Mouse (Mus musculus): ENCODE measurements around the gene Arfrp1. TPM values are rescaled to one million over a fixed set of nuclear protein-coding genes. Genes with fewer than 3 reads are reported as not detected.

Gene Arfrp1
- total and polyA plus RNA-seq, 2 experiments = 10.1 to 15.0 TPM

DNA sequence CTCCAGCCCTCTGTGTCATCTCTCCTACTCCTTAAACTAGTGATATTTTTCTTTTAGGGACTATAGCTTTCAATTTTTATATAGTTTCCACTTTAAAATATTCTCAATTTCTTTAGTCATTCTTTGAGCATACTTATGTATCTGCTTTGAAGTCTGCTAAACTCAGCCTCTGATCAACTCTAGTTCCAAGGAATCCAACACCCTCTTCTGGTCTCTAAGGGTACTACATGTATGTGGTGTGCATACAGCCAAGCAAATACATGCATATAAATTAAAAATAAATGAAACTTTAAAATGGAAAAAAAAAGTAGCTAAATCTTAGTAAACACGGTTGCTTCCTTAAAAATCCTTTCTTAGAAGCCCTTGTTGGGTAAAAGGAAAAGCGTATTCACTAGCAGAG is 10.6 kb upstream of the Arfrp1 start:
- no peak overlapping the region for H3K4me3 ChIP-seq (ENCODE audit: insufficient read depth, low read depth, low read length)
- TF ChIP-seq CTCF (IDR thresholded peaks at IDR 0.05; ENCODE audit: low read depth, low read length) = no peak
- TF ChIP-seq POLR2A (IDR thresholded peaks at IDR 0.05; ENCODE audit: extremely low read depth, insufficient read depth, low read length) = no peak
- 92% methylated on average over 2 of the region's 2 CpGs for WGBS
- H3K27me3 ChIP-seq (ENCODE audit: control insufficient read depth, insufficient read depth, low read length) = no peaks in the 10 kb centered on the region
- no peak overlapping the region for H3K9ac ChIP-seq (ENCODE audit: low read depth, low read length)
- H3K79me2 ChIP-seq (ENCODE audit: control insufficient read depth, insufficient read depth, low read length) = peaks cover 8% of the 10 kb centered on the region; the same call in 1 of the 2 replicates
- peaks cover 9% of the 10 kb centered on the region for H3K36me3 ChIP-seq (ENCODE audit: control insufficient read depth, insufficient read depth, low read length)
- H3K4me1 ChIP-seq (ENCODE audit: control insufficient read depth, insufficient read depth, low read length) = peaks cover 3% of the 10 kb centered on the region
- DNase-seq (ENCODE audit: extremely low read depth, low read depth, low spot score) = peak; percentile 49
- H3K27ac ChIP-seq (replicated peaks; ENCODE audit: insufficient read depth, low read depth, low read length) = no peak overlapping the region

DNA sequence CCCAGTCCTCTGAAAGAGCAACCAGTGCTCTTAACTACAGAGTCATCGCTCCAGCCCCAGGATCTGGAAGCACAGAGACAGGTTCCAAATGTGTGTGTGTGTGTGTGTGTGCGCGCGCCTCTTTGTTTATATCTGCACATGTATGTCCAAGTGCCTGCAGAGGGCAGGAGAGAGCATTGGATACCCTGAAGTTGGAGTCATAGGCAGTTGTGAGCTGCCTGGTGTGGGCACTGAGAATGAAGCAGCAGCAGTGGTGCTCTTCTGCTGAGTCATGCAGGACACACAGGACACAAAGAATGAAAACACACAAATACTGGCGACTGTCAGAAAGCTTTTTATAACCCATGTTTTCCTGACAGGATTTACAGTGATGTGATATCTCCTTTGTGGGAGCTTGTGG is 4.8 kb upstream of the Arfrp1 start:
- no peak for TF ChIP-seq CTCF (IDR thresholded peaks at IDR 0.05; ENCODE audit: low read depth, low read length)
- TF ChIP-seq POLR2A (IDR thresholded peaks at IDR 0.05; ENCODE audit: extremely low read depth, insufficient read depth, low read length) = no peak
- H3K4me3 ChIP-seq (ENCODE audit: insufficient read depth, low read depth, low read length) = no peak overlapping the region
- no peaks in the 10 kb centered on the region; the same call in 1 of the 2 replicates for H3K36me3 ChIP-seq (ENCODE audit: control insufficient read depth, insufficient read depth, low read length)
- no peak overlapping the region for H3K9ac ChIP-seq (ENCODE audit: low read depth, low read length)
- no peaks in the 10 kb centered on the region for H3K27me3 ChIP-seq (ENCODE audit: control insufficient read depth, insufficient read depth, low read length)
- DNase-seq (ENCODE audit: extremely low read depth, low read depth, low spot score) = peak; percentile 18
- peaks cover 20% of the 10 kb centered on the region; the same call in 1 of the 2 replicates for H3K79me2 ChIP-seq (ENCODE audit: control insufficient read depth, insufficient read depth, low read length)
- H3K27ac ChIP-seq (replicated peaks; ENCODE audit: insufficient read depth, low read depth, low read length) = no peak overlapping the region
- WGBS = 91% methylated on average over 5 of the region's 5 CpGs
- H3K4me1 ChIP-seq (ENCODE audit: control insufficient read depth, insufficient read depth, low read length) = peaks cover 12% of the 10 kb centered on the region

DNA sequence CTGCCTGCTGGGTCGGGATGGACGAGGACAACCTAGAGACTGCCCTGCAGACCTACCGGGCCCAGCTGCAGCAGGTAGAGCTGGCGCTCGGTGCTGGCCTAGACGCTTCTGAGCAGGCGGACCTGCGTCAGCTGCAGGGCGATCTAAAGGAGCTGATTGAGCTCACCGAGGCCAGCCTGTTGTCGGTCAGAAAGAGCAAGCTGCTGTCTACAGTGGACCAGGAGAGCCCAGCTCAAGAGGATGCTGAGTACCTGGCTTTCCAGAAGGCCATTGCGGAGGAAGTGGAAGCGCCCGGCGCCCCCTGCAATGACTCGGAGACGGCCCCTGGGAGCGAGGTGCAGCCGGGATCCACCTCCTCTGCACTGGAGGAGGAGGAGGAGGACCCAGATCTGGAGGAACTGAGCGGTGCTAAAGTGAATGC is 461 bp upstream of the Arfrp1 start:
- DNase-seq (ENCODE audit: extremely low read depth, low read depth, low spot score) = peak; percentile 49
- WGBS = under 1% methylated on average over 20 of the region's 20 CpGs
- Histone ChIP-seq H3K27me3 (ENCODE audit: control insufficient read depth, insufficient read depth, low read length) (no peaks in the 10 kb centered on the region), H3K79me2 (ENCODE audit: control insufficient read depth, insufficient read depth, low read length) (peaks cover 13% of the 10 kb centered on the region; the same call in 1 of the 2 replicates), H3K4me1 (ENCODE audit: control insufficient read depth, insufficient read depth, low read length) (peaks cover 14% of the 10 kb centered on the region), H3K36me3 (ENCODE audit: control insufficient read depth, insufficient read depth, low read length) (peaks cover 9% of the 10 kb centered on the region), H3K4me3 (ENCODE audit: insufficient read depth, low read depth, low read length) (peak overlapping the region; percentile 87), H3K9ac (ENCODE audit: low read depth, low read length) (peak overlapping the region; percentile 82), H3K27ac (replicated peaks; ENCODE audit: insufficient read depth, low read depth, low read length) (peak overlapping the region; percentile 79)
- no peak for TF ChIP-seq POLR2A (IDR thresholded peaks at IDR 0.05; ENCODE audit: extremely low read depth, insufficient read depth, low read length)
- no peak for TF ChIP-seq CTCF (IDR thresholded peaks at IDR 0.05; ENCODE audit: low read depth, low read length)

DNA sequence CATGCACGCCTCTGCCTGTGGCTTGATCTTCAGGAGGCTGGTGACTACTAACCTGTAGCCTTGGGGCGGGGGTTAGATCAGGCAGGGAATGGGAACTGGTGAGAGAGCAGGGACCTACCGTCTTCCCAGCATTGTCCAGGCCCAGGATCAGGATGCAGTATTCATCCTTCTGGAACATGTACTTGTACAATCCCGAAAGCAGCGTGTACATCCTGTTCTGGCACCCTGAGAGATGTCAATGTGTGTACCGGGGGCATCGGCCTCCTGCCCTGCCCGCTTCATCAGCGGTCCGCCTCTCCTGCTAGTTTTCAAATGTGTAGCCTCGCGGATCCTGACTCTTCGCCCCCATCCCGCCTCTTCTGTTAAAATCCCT is 731 bp downstream of the Arfrp1 start:
- H3K4me3 ChIP-seq (ENCODE audit: insufficient read depth, low read depth, low read length) = peak overlapping the region; percentile 87
- H3K27ac ChIP-seq (replicated peaks; ENCODE audit: insufficient read depth, low read depth, low read length) = peak overlapping the region; percentile 37; the same call in 1 of the 2 replicates
- no peak for DNase-seq (ENCODE audit: extremely low read depth, low read depth, low spot score)
- H3K79me2 ChIP-seq (ENCODE audit: control insufficient read depth, insufficient read depth, low read length) = peaks cover 7% of the 10 kb centered on the region; the same call in 1 of the 2 replicates
- peaks cover 16% of the 10 kb centered on the region for H3K36me3 ChIP-seq (ENCODE audit: control insufficient read depth, insufficient read depth, low read length)
- H3K27me3 ChIP-seq (ENCODE audit: control insufficient read depth, insufficient read depth, low read length) = no peaks in the 10 kb centered on the region
- peak overlapping the region; percentile 95 for H3K9ac ChIP-seq (ENCODE audit: low read depth, low read length)
- TF ChIP-seq POLR2A (IDR thresholded peaks at IDR 0.05; ENCODE audit: extremely low read depth, insufficient read depth, low read length) = no peak
- 6% methylated on average over 14 of the region's 14 CpGs for WGBS
- H3K4me1 ChIP-seq (ENCODE audit: control insufficient read depth, insufficient read depth, low read length) = peaks cover 14% of the 10 kb centered on the region

DNA sequence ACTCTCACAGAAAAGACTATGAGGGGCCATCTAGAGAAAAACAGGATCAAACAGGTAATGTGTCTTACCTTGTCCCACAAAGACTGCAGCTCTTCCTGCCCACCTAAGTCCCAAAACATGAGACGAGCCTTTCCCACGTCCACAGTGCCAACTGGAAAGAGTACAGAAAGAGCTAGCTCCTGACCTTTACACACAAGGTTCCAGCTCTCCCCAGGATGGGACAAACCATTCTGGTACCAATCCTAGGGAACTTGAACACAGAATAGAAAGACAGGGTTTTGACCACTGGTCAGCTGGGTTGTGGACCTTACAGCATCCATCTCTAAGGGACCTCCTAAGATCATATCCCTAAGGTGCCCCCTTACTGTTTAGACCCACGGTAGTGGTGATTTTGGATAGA is 1.3 kb downstream of the Arfrp1 start:
- Histone ChIP-seq H3K27ac (replicated peaks; ENCODE audit: insufficient read depth, low read depth, low read length) (no peak overlapping the region), H3K27me3 (ENCODE audit: control insufficient read depth, insufficient read depth, low read length) (no peaks in the 10 kb centered on the region), H3K9ac (ENCODE audit: low read depth, low read length) (no peak overlapping the region), H3K4me1 (ENCODE audit: control insufficient read depth, insufficient read depth, low read length) (peaks cover 14% of the 10 kb centered on the region), H3K79me2 (ENCODE audit: control insufficient read depth, insufficient read depth, low read length) (peaks cover 7% of the 10 kb centered on the region; the same call in 1 of the 2 replicates), H3K36me3 (ENCODE audit: control insufficient read depth, insufficient read depth, low read length) (peaks cover 16% of the 10 kb centered on the region), H3K4me3 (ENCODE audit: insufficient read depth, low read depth, low read length) (no peak overlapping the region)
- no peak for DNase-seq (ENCODE audit: extremely low read depth, low read depth, low spot score)
- 40% methylated on average over 3 of the region's 3 CpGs for WGBS
- TF ChIP-seq POLR2A (IDR thresholded peaks at IDR 0.05; ENCODE audit: extremely low read depth, insufficient read depth, low read length) (no peak), CTCF (IDR thresholded peaks at IDR 0.05; ENCODE audit: low read depth, low read length) (no peak)

DNA sequence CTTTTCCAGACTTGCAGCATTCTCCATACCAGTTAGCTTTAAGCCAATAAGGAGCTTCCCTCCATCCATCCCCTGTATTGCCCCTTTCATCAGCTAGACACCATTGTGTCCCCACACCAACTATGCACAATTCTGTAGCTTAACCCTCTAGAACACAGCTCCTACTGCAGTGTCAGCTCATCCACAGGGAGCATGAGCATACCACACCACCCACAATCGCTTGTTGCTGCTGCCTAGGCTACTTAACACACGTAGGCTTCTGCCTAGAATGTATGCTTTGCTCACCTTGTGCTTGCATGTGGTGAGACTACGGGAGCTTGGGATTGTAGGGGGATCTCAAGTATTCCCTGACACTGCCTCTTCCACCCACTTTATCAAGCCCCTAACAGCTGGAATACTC is 8.4 kb downstream of the Arfrp1 start:
- WGBS = 77% methylated on average over 3 of the region's 3 CpGs

More for the DNA sequence above, 8.4 kb downstream of the Arfrp1 start:
- Histone ChIP-seq H3K9ac (ENCODE audit: low read depth, low read length) (no peak overlapping the region), H3K4me3 (ENCODE audit: insufficient read depth, low read depth, low read length) (no peak overlapping the region), H3K27me3 (ENCODE audit: control insufficient read depth, insufficient read depth, low read length) (no peaks in the 10 kb centered on the region), H3K4me1 (ENCODE audit: control insufficient read depth, insufficient read depth, low read length) (no peaks in the 10 kb centered on the region), H3K36me3 (ENCODE audit: control insufficient read depth, insufficient read depth, low read length) (peaks cover 18% of the 10 kb centered on the region), H3K27ac (replicated peaks; ENCODE audit: insufficient read depth, low read depth, low read length) (no peak overlapping the region), H3K79me2 (ENCODE audit: control insufficient read depth, insufficient read depth, low read length) (no peaks in the 10 kb centered on the region)
- DNase-seq (ENCODE audit: extremely low read depth, low read depth, low spot score) = no peak
- no peak for TF ChIP-seq CTCF (IDR thresholded peaks at IDR 0.05; ENCODE audit: low read depth, low read length)
- TF ChIP-seq POLR2A (IDR thresholded peaks at IDR 0.05; ENCODE audit: extremely low read depth, insufficient read depth, low read length) = no peak
